Mouse (Mus musculus) kidney, embryonic 14.5 days (tissue): ENCODE data around the gene Cdc26. TPM values are rescaled to one million over a fixed set of nuclear protein-coding genes. Genes with fewer than 3 reads are reported as not detected.
A peak's percentile ranks its signal among the peaks of the same experiment; 100 is the strongest.

Experiments
- ATAC-seq: fragments of 200-750 bp; cut with Nextera tagmentation; 2 replicates; pipeline ENCODE4 v1.8.0; 2017; ENCODE audit warnings: moderate number of reproducible peaks, mild to moderate bottlenecking, moderate TSS enrichment, moderate library complexity; ENCODE audit not compliant: low FRiP score, low TSS enrichment
- H3K27ac ChIP-seq: fragments of 300-500 bp; sonication (generic); 2 replicates; pipeline ENCODE4 v1.5.1; 2014; ENCODE audit warnings: low read depth, mild to moderate bottlenecking, low read length, moderate library complexity, mixed read lengths
- H3K27me3 ChIP-seq: fragments of 300-500 bp; sonication (generic); 2 replicates; pipeline ENCODE4 v1.6.1; 2014; ENCODE audit warnings: mild to moderate bottlenecking, low read length; ENCODE audit not compliant: control insufficient read depth, insufficient read depth
- H3K36me3 ChIP-seq: fragments of 300-500 bp; sonication (generic); 2 replicates; pipeline ENCODE4 v1.6.1; 2014; ENCODE audit warnings: low read length, mixed read lengths; ENCODE audit not compliant: control insufficient read depth, insufficient read depth
- H3K4me1 ChIP-seq: fragments of 300-500 bp; sonication (generic); 2 replicates; pipeline ENCODE4 v1.6.1; 2014; ENCODE audit warnings: low read length, mixed read lengths; ENCODE audit not compliant: control insufficient read depth, insufficient read depth
- H3K4me2 ChIP-seq: fragments of 300-500 bp; sonication (generic); replicated peaks from 2 replicates; pipeline ENCODE4 v1.6.1; 2014; ENCODE audit warnings: low read depth, mild to moderate bottlenecking, low read length
- H3K4me3 ChIP-seq: fragments of 300-500 bp; sonication (generic); 2 replicates; pipeline ENCODE4 v1.5.1; 2014; ENCODE audit warnings: mild to moderate bottlenecking, low read length
- H3K9ac ChIP-seq: fragments of 300-500 bp; sonication (generic); 2 replicates; pipeline ENCODE4 v1.6.1; 2014; ENCODE audit warnings: low read depth, mild to moderate bottlenecking, low read length, moderate library complexity
- H3K9me3 ChIP-seq: fragments of 300-500 bp; sonication (generic); 2 replicates; pipeline ENCODE4 v1.6.1; 2016; ENCODE audit warnings: low read length; ENCODE audit not compliant: control insufficient read depth
- WGBS: fragments of 180-500 bp; shearing (Covaris S2); extraction: QIAGEN DNeasy Blood & Tissue Kit; methylation state at CpG from one replicate; pipeline ENCODE4 v1.1.7; 2014; 5-methylcytosine and 5-hydroxymethylcytosine counted together
- polyA plus RNA-seq: library from polyadenylated mRNA; unstranded; fragments of >200 nt; fragmentation: Nextera tagmentation; extraction: Ambion mirVana; gene quantifications from 2 replicates; pipeline ENCODE4 v1.2.1, GENCODE M21; 2014

Cdc26 gene
- 183 and 253 TPM in 2 replicates for polyA plus RNA-seq

- Histone ChIP-seq H3K4me1 (peaks cover 16% of the 10 kb centered on the region), H3K36me3 (peaks cover 33% of the 10 kb centered on the region), H3K27me3 (no peaks in the 10 kb centered on the region), H3K27ac (peak within 1 kb of the TSS; percentile 89), H3K9me3 (no peaks in the 10 kb centered on the region), H3K9ac (peak within 1 kb of the TSS; percentile 91), H3K4me2 (peak within 1 kb of the TSS; percentile 77), H3K4me3 (peak within 1 kb of the TSS; percentile 84)
- ATAC-seq, result peak; percentile 99
- under 1% methylated on average over 39 of the region's 39 CpGs for WGBS
These were observed at the start of gene Cdc26, which contains the start of gene Prpf4 for GRCm38 (mm10) chr4:62408601-62409282. Gene Cdc26, minus strand, starts transcription at chr4:62408642. Gene Prpf4, plus strand, starts transcription at chr4:62408797.

GRCm38 (mm10) chr4:62454995-62455394, 46.6 kb upstream of the Cdc26 start:
- WGBS, result 62% methylated on average over 5 of the region's 5 CpGs
- Histone ChIP-seq H3K36me3 (no peaks in the 10 kb centered on the region; the same call in 1 of the 2 replicates), H3K27ac (no peak overlapping the region), H3K4me3 (no peak overlapping the region), H3K4me2 (no peak overlapping the region), H3K9ac (no peak overlapping the region), H3K27me3 (no peaks in the 10 kb centered on the region), H3K4me1 (no peaks in the 10 kb centered on the region), H3K9me3 (no peaks in the 10 kb centered on the region)
- ATAC-seq, result peak; percentile 68

GRCm38 (mm10) chr4:62440986-62441385, 32.5 kb upstream of the Cdc26 start:
- WGBS, result 76% methylated on average over 4 of the region's 4 CpGs
- H3K27me3 ChIP-seq, result no peaks in the 10 kb centered on the region
- ATAC-seq, result no peak
- H3K27ac ChIP-seq, result no peak overlapping the region
- H3K4me3 ChIP-seq, result no peak overlapping the region
- H3K9ac ChIP-seq, result no peak overlapping the region
- H3K4me2 ChIP-seq, result no peak overlapping the region
- no peaks in the 10 kb centered on the region for H3K9me3 ChIP-seq
- H3K4me1 ChIP-seq, result no peaks in the 10 kb centered on the region
- H3K36me3 ChIP-seq, result no peaks in the 10 kb centered on the region

DNA sequence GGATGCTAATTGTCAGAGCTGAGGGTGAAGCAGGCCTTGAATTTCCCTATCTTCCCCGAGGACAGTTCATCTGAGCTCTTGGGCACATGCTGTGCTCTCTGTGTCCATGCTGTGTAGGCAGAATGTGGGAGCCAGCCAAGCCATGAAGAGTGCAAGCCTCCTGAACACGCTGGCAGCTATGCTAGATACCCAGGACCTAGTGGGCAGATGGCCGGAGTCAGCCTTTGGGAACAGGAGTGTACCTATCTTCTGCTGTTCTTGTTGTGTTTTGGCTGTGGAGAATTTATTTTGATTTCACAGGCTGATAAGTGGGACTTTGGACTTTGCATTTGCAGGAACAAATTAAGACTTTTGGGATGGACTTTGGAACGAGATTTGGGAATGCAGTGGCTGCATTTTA, 32.1 kb upstream of the Cdc26 start:
- Histone ChIP-seq H3K9me3 (no peaks in the 10 kb centered on the region), H3K36me3 (no peaks in the 10 kb centered on the region), H3K9ac (no peak overlapping the region), H3K27me3 (no peaks in the 10 kb centered on the region), H3K4me3 (no peak overlapping the region), H3K4me1 (no peaks in the 10 kb centered on the region), H3K27ac (no peak overlapping the region), H3K4me2 (no peak overlapping the region)
- ATAC-seq, result no peak
- WGBS, result 79% methylated on average over 4 of the region's 4 CpGs

DNA sequence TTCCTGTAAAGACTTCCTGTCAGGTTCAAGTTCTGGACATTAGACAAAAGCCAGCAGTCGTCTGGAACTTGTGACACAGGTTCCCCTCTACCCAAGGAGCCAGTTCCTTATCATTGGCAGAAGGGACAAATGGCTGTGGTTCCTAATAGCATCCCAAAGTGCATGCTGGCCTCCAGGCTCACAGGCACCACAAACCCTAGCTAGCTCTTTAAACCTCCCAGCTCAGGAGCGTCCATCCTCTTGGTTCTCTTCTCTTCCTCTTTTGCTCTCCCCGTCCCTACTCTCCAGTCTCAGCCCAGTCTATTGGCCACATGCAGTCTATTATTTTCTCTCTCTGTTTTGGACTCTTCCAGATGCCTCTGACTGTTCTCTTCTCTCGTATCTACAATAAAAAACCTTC, 31.4 kb upstream of the Cdc26 start:
- 60% methylated on average over 4 of the region's 4 CpGs for WGBS

GRCm38 (mm10) chr4:62437871-62438270, 29.4 kb upstream of the Cdc26 start:
- 53% methylated on average over 7 of the region's 7 CpGs for WGBS
- H3K27me3 ChIP-seq, result no peaks in the 10 kb centered on the region
- peak; percentile 68; the same call in 1 of the 2 replicates for ATAC-seq
- no peak overlapping the region for H3K27ac ChIP-seq
- no peaks in the 10 kb centered on the region for H3K36me3 ChIP-seq
- H3K4me3 ChIP-seq, result no peak overlapping the region
- no peak overlapping the region for H3K4me2 ChIP-seq
- H3K9me3 ChIP-seq, result no peaks in the 10 kb centered on the region
- no peaks in the 10 kb centered on the region for H3K4me1 ChIP-seq
- no peak overlapping the region for H3K9ac ChIP-seq

More for the DNA sequence above, 31.4 kb upstream of the Cdc26 start:
- no peak overlapping the region for H3K4me2 ChIP-seq
- ATAC-seq, result no peak
- H3K27me3 ChIP-seq, result no peaks in the 10 kb centered on the region
- H3K36me3 ChIP-seq, result no peaks in the 10 kb centered on the region
- H3K9ac ChIP-seq, result no peak overlapping the region
- no peak overlapping the region for H3K4me3 ChIP-seq
- no peaks in the 10 kb centered on the region for H3K4me1 ChIP-seq
- no peak overlapping the region for H3K27ac ChIP-seq
- H3K9me3 ChIP-seq, result no peaks in the 10 kb centered on the region

- Histone ChIP-seq H3K36me3 (no peaks in the 10 kb centered on the region), H3K4me2 (no peak overlapping the region), H3K4me3 (no peak overlapping the region), H3K9ac (no peak overlapping the region), H3K9me3 (no peaks in the 10 kb centered on the region), H3K4me1 (no peaks in the 10 kb centered on the region), H3K27me3 (no peaks in the 10 kb centered on the region), H3K27ac (no peak overlapping the region)
- WGBS, result 90% methylated on average over 3 of the region's 3 CpGs
- ATAC-seq, result no peak
These were observed 28.9 kb upstream of the Cdc26 start for GRCm38 (mm10) chr4:62437256-62437778.

DNA sequence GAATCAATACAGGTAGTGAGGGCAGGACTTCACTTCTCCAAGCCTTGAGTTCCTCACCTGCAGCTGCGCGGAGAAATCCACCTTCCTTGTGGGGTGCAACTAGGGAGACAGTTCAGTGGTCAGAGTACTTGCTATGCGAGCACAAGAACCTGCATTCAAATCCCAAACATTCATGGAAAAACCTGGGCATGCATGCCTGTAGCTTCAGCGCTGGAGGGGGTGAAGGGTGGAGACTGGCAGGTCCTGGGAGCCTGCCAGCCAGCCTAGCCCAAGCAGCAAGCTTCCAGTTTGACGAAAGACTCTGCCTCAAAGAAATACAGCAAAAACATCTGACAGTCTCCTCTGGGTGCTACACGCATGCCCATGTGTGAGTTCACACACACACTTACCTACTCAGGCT, 26.6 kb upstream of the Cdc26 start, which contains the start of gene Rnf183:
TSS of gene Rnf183 (minus strand) at position 172 of the 400 bp plus-strand sequence.
- no peak within 1 kb of the TSS for H3K9ac ChIP-seq
- no peak for ATAC-seq
- 80% methylated on average over 6 of the region's 6 CpGs for WGBS
- H3K36me3 ChIP-seq, result no peaks in the 10 kb centered on the region
- H3K4me3 ChIP-seq, result no peak within 1 kb of the TSS
- H3K9me3 ChIP-seq, result no peaks in the 10 kb centered on the region
- no peaks in the 10 kb centered on the region for H3K27me3 ChIP-seq
- no peak within 1 kb of the TSS for H3K4me2 ChIP-seq
- no peak within 1 kb of the TSS for H3K27ac ChIP-seq
- no peaks in the 10 kb centered on the region for H3K4me1 ChIP-seq
